Mouse (Mus musculus) gastrocnemius, postnatal 14 days (tissue): ENCODE data around the gene Pdzrn3. TPM values are rescaled to one million over a fixed set of nuclear protein-coding genes. Genes with fewer than 3 reads are reported as not detected.
A peak's percentile ranks its signal among the peaks of the same experiment; 100 is the strongest.

Source experiments
- DNase-seq: peaks from one replicate; pipeline ENCODE4 v3.0.0; 2021; ENCODE audit warnings: mixed read lengths
- intact Hi-C: fragments of 180-260 bp; cut with DNase I; formaldehyde crosslinking; loops from one replicate; pipeline ENCODE4 v1.15.1; 2025; ENCODE audit warnings: low total_unique reads
- total RNA-seq, 2 experiments: library from RNA; stranded (reverse); gene quantifications; 2 replicates each; pipeline ENCODE4 v1.2.3; 2021

Gene Pdzrn3
- total RNA-seq, 2 experiments from 2014 or later = 29.1 to 33.5 TPM

GRCm38 (mm10) chr6:101376049-101376448 lies 1.6 kb downstream of the Pdzrn3 start:
- intact Hi-C loops = loop anchor here (5.0 kb wide), 1 partner anchor 109 kb away; no protein-coding TSS in a partner anchor
- DNase-seq = no peak

DNA sequence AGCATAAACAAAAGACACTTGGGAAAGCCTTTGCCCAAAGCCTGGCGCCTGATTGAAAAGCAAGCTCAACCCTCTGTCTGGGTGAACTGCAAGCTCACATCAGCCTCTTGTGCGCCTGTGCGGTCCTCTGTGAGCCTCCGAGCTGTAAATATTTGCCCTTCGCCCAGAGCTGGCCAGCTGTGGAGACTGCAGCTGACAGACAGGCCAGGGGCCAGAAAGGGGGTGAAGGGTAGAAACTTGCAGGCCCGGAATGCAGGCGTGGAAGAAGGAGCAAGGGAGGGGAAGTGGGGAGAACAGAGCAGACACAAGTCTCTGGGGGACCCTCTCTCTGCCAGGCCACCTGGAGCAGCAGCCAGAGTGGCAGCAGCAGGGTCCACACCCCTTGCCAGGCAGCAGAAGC lies 3.0 kb downstream of the Pdzrn3 start:
- DNase-seq = peak; percentile 57
- intact Hi-C loops = loop anchor here (5.0 kb wide), 1 partner anchor 107 kb away; no protein-coding TSS in a partner anchor

- no peak for DNase-seq
- intact Hi-C loops = no loop called here
Observed at GRCm38 (mm10) chr6:101374186-101374585, 3.5 kb downstream of the Pdzrn3 start.

DNA sequence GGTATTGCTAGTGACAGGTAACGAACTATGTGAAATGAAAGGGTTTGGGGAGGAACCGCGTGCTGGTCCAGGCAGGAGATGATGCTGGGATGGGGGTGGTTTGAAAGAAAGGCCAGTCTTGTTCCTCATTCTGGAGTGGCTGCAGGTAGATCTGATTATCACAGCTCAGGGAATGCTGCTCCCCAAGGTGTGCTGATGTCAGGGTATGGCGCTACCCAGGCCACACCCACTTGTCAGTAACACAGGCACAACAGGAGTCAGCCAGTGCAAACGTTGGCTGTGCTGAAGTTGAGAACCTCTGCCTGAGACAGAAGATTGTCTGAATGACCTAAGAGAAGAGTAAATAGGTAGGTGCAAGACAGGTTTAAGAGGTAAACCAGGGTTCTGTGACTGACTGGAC lies 4.7 kb downstream of the Pdzrn3 start:
- intact Hi-C loops = no loop called here
- no peak for DNase-seq

- intact Hi-C loops = no loop called here
- no peak for DNase-seq
Observed at GRCm38 (mm10) chr6:101366809-101367602, 10.7 kb downstream of the Pdzrn3 start.

GRCm38 (mm10) chr6:101365795-101366194 lies 11.9 kb downstream of the Pdzrn3 start:
- intact Hi-C loops = no loop called here

GRCm38 (mm10) chr6:101363904-101364303 lies 13.8 kb downstream of the Pdzrn3 start:
- no peak for DNase-seq
- intact Hi-C loops = no loop called here

More at GRCm38 (mm10) chr6:101365795-101366194, 11.9 kb downstream of the Pdzrn3 start:
- DNase-seq = no peak

DNA sequence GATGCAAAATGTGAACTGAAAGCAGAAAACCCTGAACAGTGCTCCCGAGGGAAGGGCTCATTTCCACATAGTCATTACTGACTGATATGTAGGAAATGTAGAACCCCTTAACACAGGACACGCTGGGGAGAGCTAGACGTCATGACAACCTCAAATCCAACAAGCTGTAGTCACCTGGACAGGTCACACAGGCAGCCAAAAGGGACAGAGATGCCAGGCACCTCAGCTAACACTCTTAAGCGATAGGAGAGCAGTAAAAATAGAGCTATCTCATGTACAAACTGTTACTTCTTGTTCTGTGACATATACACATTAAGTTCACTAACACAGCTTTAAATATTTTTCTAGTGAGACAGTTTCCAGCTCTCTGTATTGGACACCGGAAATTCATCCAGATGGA lies 15.0 kb downstream of the Pdzrn3 start:
- intact Hi-C loops = no loop called here
- no peak for DNase-seq

- intact Hi-C loops = no loop called here
- no peak for DNase-seq
Observed at GRCm38 (mm10) chr6:101362268-101362667, 15.4 kb downstream of the Pdzrn3 start.

- intact Hi-C loops = no loop called here
- no peak for DNase-seq
Observed at GRCm38 (mm10) chr6:101360211-101360737, 17.4 kb downstream of the Pdzrn3 start.

DNA sequence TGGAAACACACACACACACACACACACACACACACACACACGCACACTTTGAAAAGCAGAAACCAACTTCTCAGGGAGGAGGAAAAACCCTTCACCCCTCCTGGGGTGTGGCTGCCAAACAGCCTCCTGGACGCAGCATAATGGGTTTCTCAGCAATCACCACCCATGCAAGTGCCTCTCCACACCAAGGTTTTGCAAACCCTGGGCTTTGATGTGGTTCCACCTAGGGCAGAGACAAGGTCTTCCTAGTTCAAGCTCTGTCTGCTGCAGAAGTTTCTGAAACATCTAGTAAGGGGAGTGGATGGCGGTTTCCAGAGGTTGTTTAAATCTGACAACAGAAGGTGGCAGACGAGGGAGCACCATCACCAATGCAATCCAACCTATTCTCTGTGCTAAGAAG lies 18.1 kb downstream of the Pdzrn3 start:
- intact Hi-C loops = no loop called here
- DNase-seq = no peak

GRCm38 (mm10) chr6:101354887-101355286 lies 22.8 kb downstream of the Pdzrn3 start:
- intact Hi-C loops = no loop called here

DNA sequence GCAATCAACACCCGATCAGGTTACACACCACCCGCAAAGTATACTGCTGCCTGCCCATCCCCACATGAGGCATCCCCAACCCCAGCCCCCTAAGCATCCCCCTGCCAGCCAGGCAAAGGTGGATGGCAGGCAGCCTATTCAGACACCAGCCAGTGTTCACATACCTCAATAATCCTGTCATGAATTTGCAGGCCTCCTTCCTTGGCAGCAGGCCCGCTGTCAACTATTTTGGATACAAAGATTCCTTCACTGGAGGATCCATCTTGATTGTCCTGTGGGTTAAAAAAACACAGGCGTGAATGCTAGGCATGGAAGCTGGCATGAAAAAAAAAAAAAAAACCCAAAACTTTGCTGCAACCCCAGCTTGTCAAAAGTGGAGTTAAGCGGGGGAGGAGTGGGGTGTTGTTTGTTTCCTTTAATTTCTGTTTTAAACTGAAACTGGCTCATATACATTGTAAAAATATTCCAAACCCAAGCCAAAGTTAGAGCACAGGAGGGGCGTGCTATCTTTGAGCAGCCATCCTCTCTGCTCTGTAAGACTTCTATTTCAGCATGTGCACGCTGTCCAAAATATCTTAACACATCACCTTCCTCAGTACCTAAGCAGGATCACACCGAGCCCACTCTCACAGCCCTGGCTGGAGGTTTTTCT lies 23.3 kb downstream of the Pdzrn3 start:
- DNase-seq = peak; percentile 47
- intact Hi-C loops = no loop called here

More at GRCm38 (mm10) chr6:101354887-101355286, 22.8 kb downstream of the Pdzrn3 start:
- DNase-seq = no peak

DNA sequence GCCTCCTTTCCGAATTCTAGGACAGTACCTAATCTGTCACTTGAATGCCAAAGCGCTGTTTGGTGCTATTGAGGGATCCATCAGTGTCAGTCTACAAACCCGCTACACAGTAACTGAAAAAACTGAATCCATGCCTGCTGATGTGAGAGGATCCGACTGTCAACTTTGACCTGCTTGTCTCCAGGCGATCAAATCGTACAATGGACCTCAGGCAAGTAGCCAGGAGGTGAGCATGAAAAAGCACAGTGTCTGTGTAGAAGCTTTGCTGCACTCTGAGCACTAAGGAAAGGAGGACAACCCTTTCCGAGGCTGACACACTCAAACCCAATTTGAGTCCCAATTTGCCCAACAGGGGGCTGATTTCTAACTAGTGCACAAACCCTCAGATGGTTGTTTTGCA lies 24.0 kb downstream of the Pdzrn3 start:
- intact Hi-C loops = no loop called here
- DNase-seq = no peak

- DNase-seq = no peak
Observed at GRCm38 (mm10) chr6:101352626-101353025, 25.1 kb downstream of the Pdzrn3 start.

GRCm38 (mm10) chr6:101351100-101351499 lies 26.6 kb downstream of the Pdzrn3 start:
- no peak for DNase-seq

More at GRCm38 (mm10) chr6:101352626-101353025, 25.1 kb downstream of the Pdzrn3 start:
- intact Hi-C loops = no loop called here

DNA sequence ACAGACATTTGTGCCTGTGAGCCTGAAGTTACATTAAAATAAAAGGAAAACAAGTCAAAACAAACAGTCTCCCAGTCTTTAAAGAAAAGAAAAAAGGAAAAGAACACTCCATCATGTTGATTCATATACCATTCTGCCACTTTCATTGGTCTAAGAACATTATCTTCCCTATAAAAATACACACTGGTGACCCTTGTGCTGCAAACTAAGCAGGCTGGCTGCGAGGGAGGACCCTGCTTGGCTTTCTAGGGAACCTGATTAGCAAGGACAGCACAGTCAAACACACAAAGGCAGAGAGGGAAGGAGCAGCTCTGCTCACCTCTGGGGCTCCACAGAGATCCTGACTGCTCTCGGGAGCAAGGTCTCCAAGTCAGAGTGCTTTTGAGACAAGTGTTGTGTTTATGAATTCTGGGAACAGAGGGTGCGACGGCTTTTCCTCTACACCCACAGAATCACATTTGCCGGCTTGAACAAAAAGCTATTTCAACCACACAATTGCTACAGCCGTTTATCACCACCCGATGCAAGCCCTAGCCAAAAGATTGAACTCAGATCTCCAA lies 27.2 kb downstream of the Pdzrn3 start:
- intact Hi-C loops = no loop called here
- no peak for DNase-seq

More at GRCm38 (mm10) chr6:101351100-101351499, 26.6 kb downstream of the Pdzrn3 start:
- intact Hi-C loops = no loop called here

DNA sequence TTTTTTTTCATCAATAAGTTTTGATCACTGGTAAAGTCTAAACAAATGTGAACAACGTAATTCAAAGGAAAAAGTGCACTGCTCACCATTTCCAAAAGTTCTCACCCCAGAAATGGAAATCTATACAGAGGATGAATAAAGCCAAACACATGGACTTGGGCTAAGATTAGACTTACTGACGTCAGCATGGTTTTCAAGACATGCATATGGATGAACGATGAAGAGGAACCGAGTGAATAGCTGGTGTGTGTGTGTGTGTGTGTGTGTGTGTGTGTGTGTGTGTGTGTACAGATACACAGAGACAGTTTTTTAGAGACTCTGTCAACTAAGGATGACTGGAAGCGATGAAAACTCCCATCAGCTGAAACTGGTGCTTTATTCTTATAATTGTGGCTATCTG lies 29.2 kb downstream of the Pdzrn3 start:
- no peak for DNase-seq
- intact Hi-C loops = no loop called here

DNA sequence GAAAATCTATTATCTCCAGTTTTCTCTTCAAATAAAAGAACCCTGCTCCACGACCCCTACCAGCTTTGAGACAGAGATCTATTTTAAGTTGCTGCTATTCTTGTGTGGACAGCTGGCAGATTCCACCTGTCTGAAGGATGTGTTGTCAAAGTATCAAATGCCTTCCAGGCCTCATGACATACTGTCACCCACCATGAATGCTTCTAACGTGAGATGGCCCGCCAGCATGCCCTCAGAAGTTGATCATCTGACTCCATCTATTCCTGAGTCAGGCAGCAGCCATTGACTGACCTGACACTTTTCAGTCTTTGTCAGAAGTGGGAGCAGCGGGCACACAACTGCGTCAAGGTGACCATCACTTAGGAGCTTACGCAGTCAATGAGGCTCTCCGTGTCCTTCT lies 37.6 kb downstream of the Pdzrn3 start:
- DNase-seq = no peak
- intact Hi-C loops = no loop called here

GRCm38 (mm10) chr6:101337842-101338528 lies 39.7 kb downstream of the Pdzrn3 start:
- intact Hi-C loops = no loop called here
- no peak for DNase-seq
